Mouse (Mus musculus): ENCODE measurements around the gene Mvk. TPM values are rescaled to one million over a fixed set of nuclear protein-coding genes. Genes with fewer than 3 reads are reported as not detected.

The Mvk gene
- total RNA-seq, 2 experiments from 2014 or later, result 2.9 TPM; not detected in 1

GRCm38 (mm10) chr5:114505260-114506085 is 61.4 kb downstream of the Mvk start:
- no peak for ATAC-seq (replicated peaks; ENCODE audit: low FRiP score, poor library complexity, severe bottlenecking)

- no peak for ATAC-seq (replicated peaks; ENCODE audit: low FRiP score, poor library complexity, severe bottlenecking)
Observed at GRCm38 (mm10) chr5:114507394-114507793, 63.3 kb downstream of the Mvk start.

GRCm38 (mm10) chr5:114507964-114508363 is 63.9 kb downstream of the Mvk start:
- no peak for ATAC-seq (replicated peaks; ENCODE audit: low FRiP score, poor library complexity, severe bottlenecking)

GRCm38 (mm10) chr5:114509461-114509860 is 65.4 kb downstream of the Mvk start:
- ATAC-seq (replicated peaks; ENCODE audit: low FRiP score, poor library complexity, severe bottlenecking), result no peak

Other genes with a start within 250 kb of the Mvk start
- not detected in 2 replicates for gene Foxn4, start 170.5 kb upstream of the Mvk start, total RNA-seq (2015; ENCODE audit: low replicate concordance)
- gene Foxn4, start 170.5 kb upstream of the Mvk start, total RNA-seq (2017; ENCODE audit: low replicate concordance), result not detected in 2 replicates
- not detected in 2 replicates for gene Myo1h, start 155.1 kb upstream of the Mvk start, total RNA-seq (2015; ENCODE audit: low replicate concordance)
- gene Myo1h, start 155.1 kb upstream of the Mvk start, total RNA-seq (2017; ENCODE audit: low replicate concordance), result not detected in 2 replicates
- 5.0 and 10.5 TPM in 2 replicates for gene Kctd10, start 63.8 kb upstream of the Mvk start, total RNA-seq (2015; ENCODE audit: low replicate concordance)
- 11.4 and 12.7 TPM in 2 replicates for gene Kctd10, start 63.8 kb upstream of the Mvk start, total RNA-seq (2017; ENCODE audit: low replicate concordance)
- 19.3 and 27.0 TPM in 2 replicates for gene Ube3b, start 63.7 kb upstream of the Mvk start, total RNA-seq (2015; ENCODE audit: low replicate concordance)
- 12.9 and 21.7 TPM in 2 replicates for gene Ube3b, start 63.7 kb upstream of the Mvk start, total RNA-seq (2017; ENCODE audit: low replicate concordance)
- 1.1 and 1.7 TPM in 2 replicates for gene Mmab, start 209 bp upstream of the Mvk start, total RNA-seq (2015; ENCODE audit: low replicate concordance)
- 1.1 and 3.3 TPM in 2 replicates for gene Mmab, start 209 bp upstream of the Mvk start, total RNA-seq (2017; ENCODE audit: low replicate concordance)
- gene Fam222a, start 123.7 kb downstream of the Mvk start, total RNA-seq (2015; ENCODE audit: low replicate concordance), result 2.9 TPM in 1 of 2 replicates, not detected in the other
- 0.39 TPM in 1 of 2 replicates, not detected in the other for gene Fam222a, start 123.7 kb downstream of the Mvk start, total RNA-seq (2017; ENCODE audit: low replicate concordance)
- gene Trpv4, start 214.2 kb downstream of the Mvk start, total RNA-seq (2015; ENCODE audit: low replicate concordance), result not detected in 2 replicates
- gene Trpv4, start 214.2 kb downstream of the Mvk start, total RNA-seq (2017; ENCODE audit: low replicate concordance), result 1.5 TPM in 1 of 2 replicates, not detected in the other
- 103 and 104 TPM in 2 replicates for gene Gltp, start 246.7 kb downstream of the Mvk start, total RNA-seq (2015; ENCODE audit: low replicate concordance)
- gene Gltp, start 246.7 kb downstream of the Mvk start, total RNA-seq (2017; ENCODE audit: low replicate concordance), result 42.0 and 54.4 TPM in 2 replicates